Mouse (Mus musculus): ENCODE data around the gene Ano6.
A peak's percentile ranks its signal among the peaks of the same experiment; 100 is the strongest.

Ano6 gene

GRCm38 (mm10) chr15:95790529-95791071, at the start of gene Ano6:
Gene Ano6, plus strand, starts transcription at chr15:95790843.
- DNase-seq: peak; percentile 91 to 97

GRCm38 (mm10) chr15:95742955-95743354, 47.7 kb upstream of the Ano6 start:
- DNase-seq: no peak

DNA sequence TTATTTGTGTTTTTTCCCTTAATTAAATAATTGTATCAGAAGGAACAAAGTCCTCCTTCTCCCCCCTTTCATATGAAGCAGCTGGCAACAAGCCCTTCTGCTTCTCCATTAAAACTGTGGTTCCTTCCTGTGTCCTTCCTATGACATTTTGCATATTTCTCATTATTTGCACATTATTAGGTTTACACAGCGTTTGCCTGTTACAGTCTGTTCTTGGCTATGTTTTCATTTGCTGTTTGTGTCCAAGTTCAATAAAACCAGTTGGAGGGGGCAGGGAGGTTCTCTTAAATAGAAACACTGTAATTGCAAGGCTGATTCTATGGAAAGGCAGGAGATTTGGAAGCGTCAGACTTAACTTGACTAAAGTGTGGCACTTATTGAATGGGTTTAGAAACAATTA, 46.8 kb upstream of the Ano6 start:
- no peak for DNase-seq

DNA sequence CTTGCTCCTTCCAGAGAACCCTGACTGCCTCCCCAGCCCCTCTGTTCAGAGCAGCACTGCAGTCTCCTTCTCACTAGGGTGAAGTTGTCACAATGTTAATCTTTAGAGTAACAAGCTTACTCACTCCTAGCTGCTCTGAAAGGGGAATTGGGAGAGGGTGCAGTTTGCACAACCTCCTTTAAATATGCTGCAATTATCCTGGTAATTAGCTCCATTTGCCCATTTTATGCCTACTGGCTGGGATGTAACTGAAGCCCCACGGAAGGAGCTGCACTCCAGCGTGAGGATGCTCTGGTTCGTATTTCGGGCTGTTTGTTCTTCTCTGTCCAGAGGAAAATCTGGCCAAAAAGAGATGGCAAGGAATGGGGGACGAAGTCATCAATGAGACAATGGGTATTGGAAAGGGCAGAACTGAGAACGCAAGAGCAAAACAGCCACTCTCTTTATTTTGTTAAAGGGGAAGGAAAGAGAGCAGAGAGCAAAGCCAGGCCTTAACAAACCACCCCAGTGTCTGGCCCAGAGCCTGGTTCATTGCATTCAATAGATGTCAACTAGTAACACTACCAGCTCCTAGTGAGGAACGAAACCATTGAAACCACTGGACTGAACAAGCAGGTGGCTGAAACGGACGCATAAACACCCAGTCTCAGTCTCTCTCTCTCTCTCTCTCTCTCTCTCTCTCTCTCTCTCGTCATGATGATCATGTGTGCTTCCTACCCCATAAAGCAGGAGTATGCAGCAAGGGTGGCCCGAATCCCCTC, 45.1 kb upstream of the Ano6 start:
- no peak for DNase-seq

GRCm38 (mm10) chr15:95746513-95746912, 44.1 kb upstream of the Ano6 start:
- no peak for DNase-seq

DNA sequence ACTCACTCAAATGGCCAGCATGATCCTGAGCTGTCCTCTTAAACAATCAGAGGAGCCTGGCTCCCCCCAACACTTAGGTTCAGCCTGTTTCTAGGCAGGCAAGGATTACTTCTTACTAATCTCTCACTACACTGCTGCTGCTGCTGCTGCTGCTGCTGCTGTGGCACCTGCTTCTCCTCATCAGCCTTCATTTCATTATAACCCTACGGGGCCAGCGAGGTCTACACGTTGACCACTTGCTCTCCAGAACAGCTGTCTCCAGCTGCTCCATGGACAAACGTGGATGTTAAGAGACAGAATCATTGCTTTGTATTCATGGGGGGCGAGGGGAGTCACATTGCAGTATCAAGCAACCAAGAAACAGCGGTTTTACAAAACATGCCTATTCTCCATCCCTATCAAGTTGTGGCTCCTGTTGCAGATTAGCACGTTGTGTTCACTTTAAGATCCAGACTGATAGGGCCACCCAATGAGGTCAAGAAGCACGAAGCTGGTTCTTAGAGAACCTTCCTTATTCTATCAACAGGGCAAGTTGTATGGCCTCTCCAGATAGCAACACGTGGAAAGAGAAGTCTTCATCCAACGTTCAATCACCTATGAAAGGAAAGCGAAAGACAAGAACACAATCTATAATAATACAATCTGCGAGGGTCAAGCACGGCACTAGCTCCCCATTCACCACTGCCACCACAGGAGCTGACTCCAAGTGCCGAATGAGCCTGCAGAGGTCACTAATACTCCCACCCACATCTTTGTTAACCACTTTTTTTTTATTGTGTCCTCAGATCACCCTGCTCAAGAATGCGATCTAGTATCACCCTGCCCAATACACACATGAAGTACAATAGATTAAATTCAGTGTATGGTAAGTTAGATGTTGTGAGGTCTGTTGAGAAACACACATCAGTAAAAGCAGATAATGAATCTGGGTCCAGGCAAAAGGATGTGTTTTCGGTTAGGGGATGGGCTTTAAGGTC, 43.4 kb upstream of the Ano6 start:
- no peak for DNase-seq

- no peak for DNase-seq
Observed at GRCm38 (mm10) chr15:95749216-95749615, 41.4 kb upstream of the Ano6 start.

- no peak for DNase-seq
Observed at GRCm38 (mm10) chr15:95750038-95750437, 40.6 kb upstream of the Ano6 start.

DNA sequence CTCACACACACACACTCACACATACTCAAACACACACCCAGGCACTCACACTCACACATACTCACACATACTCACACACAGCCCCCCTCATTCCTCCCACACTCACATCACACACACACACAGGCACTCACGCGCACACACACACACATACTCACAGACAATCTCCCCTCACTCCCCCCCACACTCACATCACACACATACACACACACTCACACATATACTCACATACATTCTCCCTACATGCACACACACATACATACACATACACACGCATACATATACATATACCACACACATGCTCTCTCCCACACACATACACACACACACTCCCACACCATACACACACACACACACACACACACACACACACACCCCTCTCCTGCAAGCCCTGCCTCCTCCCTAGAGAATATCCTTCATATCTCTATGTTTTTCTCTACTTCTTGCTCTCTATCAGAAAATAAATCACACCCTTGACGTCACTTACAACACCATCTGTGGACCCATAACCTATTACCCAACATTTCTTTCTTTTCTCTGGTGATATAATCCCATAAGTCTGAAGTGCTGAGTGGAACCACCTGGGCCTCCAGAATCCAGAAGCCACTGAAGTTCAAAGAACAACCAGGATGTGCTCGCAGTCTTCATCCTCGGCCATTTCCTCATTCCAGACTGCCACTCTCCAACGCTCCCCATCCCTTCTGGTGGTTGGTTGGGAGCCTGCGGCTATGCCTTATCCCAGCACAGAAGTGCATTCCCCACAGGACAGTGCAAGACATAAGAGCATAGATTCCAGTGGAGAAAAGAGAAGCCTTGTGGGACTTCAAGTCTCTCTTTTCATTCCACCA, 38.6 kb upstream of the Ano6 start:
- DNase-seq: no peak

DNA sequence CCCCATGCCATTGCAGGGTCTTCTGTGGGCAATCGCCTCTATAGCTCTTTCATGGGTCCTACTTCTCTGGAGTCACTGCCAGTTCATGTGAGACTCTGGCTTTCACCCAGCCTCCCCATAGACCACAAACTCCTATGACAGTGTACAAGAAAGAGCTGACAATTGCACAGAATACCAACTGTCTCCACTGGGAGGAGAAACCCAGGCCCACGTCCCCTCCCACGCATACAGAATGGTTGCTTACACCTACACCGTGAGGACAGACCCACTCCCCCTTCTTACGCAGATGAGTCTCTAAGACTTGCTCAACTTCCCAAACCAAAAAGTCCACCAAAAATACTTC, 38.0 kb upstream of the Ano6 start:
- no peak for DNase-seq

GRCm38 (mm10) chr15:95753031-95753430, 37.6 kb upstream of the Ano6 start:
- DNase-seq: no peak

- DNase-seq: peak; percentile 73 to 85
Observed at GRCm38 (mm10) chr15:95757169-95757568, 33.5 kb upstream of the Ano6 start.

DNA sequence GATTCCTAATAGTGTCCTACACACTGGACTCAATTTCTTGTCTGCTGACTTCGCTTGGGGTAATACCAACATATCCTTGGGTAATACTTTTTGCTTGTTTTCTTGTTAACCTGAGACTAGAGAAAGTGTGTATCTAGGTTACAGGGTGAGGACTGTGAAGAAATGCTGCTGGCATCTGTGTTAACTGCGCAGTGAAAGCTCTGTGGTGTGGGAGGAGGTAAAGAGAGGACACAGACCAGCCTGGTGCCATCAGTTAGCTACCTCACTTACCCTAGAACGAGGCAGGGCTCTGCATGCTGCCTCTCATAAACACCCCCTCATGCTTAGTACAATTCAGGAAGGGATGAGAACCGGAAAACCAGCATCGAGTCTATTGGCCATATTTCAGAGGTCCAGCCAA, 32.6 kb upstream of the Ano6 start:
- DNase-seq: no peak

GRCm38 (mm10) chr15:95758696-95759434, 31.8 kb upstream of the Ano6 start:
- no peak for DNase-seq

- no peak for DNase-seq
Observed at GRCm38 (mm10) chr15:95759857-95760256, 30.8 kb upstream of the Ano6 start.

DNA sequence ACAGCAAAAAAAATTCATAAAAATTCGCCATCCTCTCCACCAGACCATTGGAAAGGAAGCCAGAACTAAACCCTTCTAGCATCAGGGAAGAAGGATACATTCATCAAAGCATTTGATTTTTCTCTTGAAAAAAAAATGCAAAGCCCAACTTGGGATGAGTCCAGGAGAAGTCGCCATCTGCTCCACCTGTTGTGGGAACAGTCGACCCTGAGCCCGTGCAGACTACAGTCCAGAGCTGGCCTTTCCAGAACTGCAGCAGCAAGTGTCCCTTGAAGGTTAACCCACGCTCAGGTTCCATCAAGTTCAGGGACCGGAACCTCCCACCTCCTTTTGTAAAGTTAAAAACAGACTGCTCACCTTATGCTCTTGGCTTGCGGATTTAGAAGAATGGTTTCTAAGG, 29.2 kb upstream of the Ano6 start:
- DNase-seq: peak; percentile 61 to 67

GRCm38 (mm10) chr15:95762661-95763303, 27.9 kb upstream of the Ano6 start:
- DNase-seq: peak; percentile 93 to 94

- DNase-seq: peak in 1 of 2 experiments; percentile 15
Observed at GRCm38 (mm10) chr15:95763464-95763863, 27.2 kb upstream of the Ano6 start.

DNA sequence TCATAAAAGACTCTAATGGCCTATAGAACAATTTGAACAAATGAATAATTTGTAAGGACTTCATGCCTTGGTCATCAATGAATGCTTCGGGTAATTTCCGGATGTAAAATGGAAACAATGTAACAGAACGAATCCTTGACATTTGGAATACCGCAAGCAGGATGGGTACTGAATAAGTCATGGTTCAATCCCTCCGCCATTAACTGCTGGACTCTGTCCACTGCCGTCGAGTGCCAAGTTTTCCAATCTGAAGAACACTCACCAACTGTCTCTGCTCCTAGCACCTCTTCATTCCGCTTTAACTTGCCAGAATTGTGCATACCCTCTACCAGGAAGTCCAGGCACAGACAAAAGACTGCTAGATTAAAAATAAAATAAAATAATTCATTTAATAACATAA, 25.4 kb upstream of the Ano6 start:
- DNase-seq: peak; percentile 67 to 75

GRCm38 (mm10) chr15:95765936-95766335, 24.7 kb upstream of the Ano6 start:
- no peak for DNase-seq

DNA sequence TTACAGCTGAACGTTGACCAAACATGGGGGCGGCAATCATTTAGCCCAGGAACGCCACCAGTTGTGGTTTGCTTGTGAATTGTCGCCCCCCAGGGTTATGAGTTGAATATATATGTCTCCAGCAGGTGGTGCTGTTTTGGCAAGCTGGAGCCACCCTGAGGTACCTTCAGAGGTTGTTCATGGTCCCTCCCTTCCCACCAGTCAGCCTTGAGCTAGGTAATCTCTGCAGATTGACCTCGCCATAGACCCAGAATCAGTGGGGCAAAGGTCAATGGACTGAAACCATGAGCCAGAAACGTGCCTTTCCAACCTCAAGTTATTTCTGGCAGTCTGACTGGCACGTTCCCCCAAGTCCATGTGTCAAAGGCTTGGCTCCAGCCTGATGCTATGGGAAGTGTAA, 22.8 kb upstream of the Ano6 start:
- DNase-seq: peak; percentile 24 to 61
